Mouse (Mus musculus) CD4-positive helper T cell, adult 2 months (primary cell): ENCODE data around the gene Nr2e1.

ENCODE experiments used
- DNase-seq: peaks from one replicate; pipeline ENCODE4 v3.0.0-alpha.2; 2012; ENCODE audit warnings: low read depth, missing footprints, low spot score

Gene Nr2e1

GRCm38 (mm10) chr10:42587961-42588750 lies 4.7 kb upstream of the Nr2e1 start:
- no peak for DNase-seq

DNA sequence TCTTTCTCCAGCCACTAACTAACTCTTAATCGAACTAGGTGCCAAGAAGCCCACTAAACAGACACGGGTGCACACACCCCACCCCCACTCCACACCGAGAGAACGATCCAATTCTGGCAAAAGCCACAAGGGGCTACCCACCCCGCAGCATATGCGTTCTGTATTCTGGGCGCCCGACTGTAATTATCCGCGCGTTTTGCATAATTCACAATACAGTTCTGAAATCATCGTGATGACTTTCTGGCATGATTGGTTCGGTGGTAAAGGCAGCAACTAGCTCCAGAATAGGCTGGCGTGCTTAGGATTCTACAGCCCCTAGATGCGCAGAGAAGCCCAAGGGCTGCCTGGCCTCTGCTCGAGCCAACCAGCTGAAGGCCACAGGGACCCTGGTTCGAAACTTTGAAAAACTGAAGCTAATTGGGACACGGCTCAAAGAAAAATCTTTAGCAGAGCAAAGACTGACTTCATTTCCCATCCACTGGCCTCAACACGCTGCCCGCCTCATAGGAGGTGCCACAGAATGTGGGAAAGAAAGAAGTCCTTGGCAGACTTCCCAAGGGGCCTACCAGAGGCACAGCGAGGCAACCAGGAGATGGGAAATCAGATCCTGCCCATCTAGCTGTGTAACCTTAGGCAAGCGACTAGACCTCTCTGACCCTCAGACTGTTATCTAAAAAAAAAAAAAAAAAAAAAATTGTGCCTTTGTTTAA lies 2.3 kb upstream of the Nr2e1 start:
- no peak for DNase-seq

DNA sequence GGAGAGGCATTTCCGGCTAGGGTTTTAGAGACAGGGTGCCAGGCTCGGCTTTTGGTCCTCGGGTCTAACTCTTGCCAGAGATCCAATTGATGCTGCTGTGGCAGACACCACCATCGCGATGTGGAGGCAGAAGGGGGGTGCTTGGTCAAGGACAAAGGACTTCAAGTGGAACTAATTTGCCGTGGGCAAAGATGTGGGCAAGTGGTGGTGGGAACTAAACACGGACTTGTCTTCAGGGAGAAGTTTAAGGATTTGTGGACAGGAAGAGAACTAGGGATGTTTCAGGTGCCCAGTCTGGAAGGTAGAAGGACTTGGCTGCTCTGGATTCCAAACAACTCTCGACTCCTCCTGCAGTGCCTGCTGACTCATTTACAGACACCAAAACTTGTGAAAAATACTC lies 1.7 kb upstream of the Nr2e1 start:
- no peak for DNase-seq

GRCm38 (mm10) chr10:42584436-42584983 lies 1.1 kb upstream of the Nr2e1 start:
- DNase-seq: no peak

DNA sequence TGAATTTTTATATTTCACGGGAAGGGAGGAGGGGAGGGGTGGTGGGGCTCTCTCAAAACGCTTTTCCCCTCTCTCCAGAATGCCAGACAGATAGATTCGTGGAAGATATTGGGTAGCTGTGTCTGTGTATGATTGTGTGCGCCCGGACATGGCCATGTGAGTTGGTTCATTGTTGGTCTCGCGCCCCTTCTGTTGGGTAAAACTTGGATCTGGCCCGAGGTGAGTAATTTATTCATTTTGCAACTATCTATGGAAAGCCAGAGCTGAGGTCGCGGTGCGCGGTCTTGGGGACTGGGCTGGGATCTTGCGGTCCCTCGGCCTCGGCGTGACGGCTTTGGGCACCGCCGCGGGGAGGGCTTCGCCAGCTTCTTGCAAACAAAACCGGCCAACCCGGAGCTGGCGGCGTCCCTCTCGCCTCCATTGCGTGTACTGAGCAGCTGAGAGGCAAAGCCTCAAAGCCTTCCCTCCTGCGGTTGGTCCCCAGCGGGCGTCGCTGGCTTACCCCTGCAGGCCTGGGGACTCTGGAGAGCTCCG lies 537 bp upstream of the Nr2e1 start:
- no peak for DNase-seq

DNA sequence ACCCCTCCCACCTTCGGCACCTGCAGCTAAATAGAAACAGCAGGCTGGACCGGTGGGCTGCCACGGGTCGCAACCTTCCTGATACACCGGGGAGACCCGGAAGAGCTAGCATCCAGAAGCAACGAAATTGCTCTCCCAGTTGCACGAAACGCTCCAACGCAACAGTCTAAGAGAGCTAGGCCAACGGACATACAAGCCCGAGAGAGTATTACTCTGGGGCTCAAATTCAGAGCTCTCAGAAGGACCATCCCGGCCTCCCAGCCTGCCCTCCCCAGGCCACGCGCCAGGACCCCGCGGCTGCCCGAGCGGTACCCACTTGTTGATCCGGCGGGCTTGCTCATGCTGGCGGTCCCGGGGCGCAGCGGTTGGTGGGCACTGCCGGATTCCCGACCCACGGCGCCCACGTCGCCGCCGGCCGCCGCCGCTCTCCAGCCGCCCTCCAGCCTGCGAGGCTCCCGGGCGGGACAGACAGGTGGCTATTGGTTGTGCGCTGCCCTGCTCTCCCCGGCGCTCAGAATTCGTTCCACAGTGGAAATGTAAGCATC lies 794 bp downstream of the Nr2e1 start:
- DNase-seq: no peak

DNA sequence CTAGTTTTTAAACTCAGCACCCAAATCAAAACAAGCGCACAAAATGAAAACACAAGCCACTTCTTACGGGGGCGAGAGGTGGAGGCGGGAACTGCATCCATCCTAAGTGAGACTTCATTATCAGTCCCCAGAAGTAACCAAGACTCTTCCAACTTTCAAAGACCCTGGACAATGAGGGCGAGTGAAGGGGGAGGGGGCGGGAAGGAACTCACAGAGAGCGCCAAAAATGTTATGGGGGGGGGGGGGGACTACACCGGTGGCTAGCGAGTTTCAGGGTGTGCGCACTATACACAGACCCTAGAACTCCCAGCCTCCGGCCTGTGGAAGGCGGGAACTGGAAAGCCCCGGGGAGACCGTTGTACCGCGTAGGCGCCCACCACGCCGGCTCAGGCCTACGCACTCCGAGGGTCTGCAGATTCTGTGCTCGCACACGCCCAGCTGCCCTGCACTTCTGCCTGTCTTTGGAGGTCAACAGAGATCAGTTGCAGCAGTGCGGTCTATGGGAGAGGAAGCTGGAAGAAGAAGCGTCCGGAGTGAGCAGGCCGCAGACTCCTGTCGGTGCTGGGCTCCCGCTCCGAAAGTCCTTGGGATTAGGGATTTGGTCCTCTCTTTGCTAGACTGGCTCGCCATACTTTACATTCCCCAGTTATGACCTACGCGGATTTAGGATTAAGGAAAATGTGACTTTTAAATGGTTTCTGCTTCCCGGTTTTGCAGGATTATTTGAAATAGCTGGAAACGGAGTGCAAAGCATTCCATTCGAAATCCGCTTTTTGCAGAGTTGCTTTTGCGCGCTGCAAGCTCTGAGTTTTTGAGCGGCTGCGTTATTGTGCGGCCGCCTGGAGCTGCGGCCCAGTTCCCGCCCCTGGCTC lies 1.5 kb downstream of the Nr2e1 start:
- DNase-seq: no peak

GRCm38 (mm10) chr10:42580951-42581277 lies 2.5 kb downstream of the Nr2e1 start:
- DNase-seq: no peak

- no peak for DNase-seq
Observed at GRCm38 (mm10) chr10:42580131-42580950, 3.1 kb downstream of the Nr2e1 start.

DNA sequence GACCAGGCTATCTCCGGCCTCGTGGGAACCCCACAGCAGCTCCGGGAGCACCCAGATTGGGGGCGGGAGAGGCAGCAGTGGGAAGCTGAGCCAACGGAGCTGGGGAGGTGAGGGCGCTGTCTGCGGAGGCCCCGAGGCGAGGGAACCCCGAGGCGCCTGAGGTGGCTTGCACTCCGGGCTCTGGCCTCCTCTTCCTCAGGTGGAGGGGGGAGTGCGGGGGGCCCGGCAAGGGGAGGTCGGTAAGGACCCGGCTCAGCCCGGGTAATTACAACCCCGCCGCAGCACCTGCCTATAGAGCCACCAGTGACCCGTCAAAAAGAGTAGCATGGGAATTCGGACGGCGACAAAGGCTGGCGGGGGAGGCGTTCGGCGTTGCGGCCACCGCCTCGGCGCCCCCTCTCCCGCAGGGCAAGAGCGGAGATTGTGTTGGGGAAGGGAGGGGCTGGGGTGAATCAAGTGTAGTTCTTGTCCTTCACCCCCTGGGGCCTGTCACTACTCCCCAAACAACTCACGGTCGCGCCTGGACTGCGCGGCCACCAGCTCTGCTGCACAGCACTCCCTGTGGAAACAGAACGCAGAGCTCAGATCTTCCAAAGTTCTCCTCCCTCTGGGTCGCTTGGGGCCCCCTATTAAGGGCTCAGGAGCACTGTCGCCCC lies 3.8 kb downstream of the Nr2e1 start:
- no peak for DNase-seq

- DNase-seq: no peak
Observed at GRCm38 (mm10) chr10:42578698-42579474, 4.5 kb downstream of the Nr2e1 start.

DNA sequence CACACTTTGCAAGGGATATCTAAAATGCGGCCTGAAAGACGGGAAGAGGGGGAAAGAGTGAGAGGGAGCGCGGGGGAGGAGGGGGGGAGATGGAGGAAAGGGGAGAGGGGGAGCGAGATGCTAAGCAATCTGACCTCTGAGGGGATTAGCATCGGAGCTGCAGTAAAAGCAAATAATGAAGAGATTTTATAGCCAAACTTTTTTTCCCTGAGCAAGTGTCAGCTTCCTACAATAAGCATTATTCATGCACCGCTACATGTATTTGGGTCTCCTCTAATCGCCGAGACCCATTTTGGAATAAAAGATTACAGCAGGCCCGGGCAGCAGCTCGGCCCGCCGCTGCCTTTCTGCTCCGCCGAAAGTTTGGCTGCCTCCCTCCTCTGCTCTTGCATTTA lies 5.2 kb downstream of the Nr2e1 start:
- no peak for DNase-seq

GRCm38 (mm10) chr10:42577525-42578280 lies 5.7 kb downstream of the Nr2e1 start:
- no peak for DNase-seq

DNA sequence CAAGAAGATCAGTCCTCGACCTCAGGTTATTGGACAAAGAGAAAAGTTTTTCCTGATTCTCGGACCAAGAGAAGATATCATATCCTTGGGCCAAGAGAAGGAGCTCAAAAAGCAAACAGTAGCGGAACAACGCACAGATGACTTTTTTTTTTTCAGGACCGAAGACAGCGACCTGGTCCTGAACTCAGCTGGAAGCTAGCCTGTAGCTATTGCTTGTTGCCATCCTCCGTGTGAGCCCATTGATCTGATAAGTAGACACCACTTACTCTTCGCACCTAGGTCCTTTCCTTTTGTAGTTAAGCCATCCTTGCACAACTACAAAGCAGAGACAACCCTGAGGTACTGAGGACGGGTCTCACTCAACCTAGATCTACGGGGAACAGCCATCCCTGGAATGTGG lies 8.8 kb downstream of the Nr2e1 start:
- DNase-seq: no peak

- no peak for DNase-seq
Observed at GRCm38 (mm10) chr10:42572971-42573370, 10.5 kb downstream of the Nr2e1 start.

- DNase-seq: no peak
Observed at GRCm38 (mm10) chr10:42572567-42572966, 10.9 kb downstream of the Nr2e1 start.

DNA sequence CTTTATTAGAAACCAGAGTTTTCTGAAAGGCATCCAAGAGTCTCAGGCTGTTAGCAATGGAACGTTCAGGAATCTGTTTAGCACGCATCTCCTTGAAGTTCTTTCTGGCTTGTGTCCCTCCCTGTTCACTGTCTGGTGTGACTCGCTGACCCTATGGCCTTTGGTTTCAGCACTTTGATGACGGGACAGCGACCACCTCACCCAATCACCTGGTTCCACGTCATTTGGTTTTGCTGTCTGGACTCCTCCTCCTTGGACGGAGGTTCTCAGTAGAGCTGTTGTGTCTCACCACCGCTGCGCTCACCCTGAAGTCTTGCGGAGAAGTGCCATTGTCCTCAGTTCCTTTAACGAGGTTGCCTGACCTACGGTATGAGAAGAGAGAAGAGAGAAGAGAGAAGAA lies 21.2 kb downstream of the Nr2e1 start:
- no peak for DNase-seq

- no peak for DNase-seq
Observed at GRCm38 (mm10) chr10:42559581-42560200, 23.7 kb downstream of the Nr2e1 start.
